Mouse (Mus musculus): ENCODE measurements around the gene Zp3. TPM values are rescaled to one million over a fixed set of nuclear protein-coding genes. Genes with fewer than 3 reads are reported as not detected.

Zp3 gene
- polyA plus RNA-seq, 1 experiment from 2014 or later, result not detected

DNA sequence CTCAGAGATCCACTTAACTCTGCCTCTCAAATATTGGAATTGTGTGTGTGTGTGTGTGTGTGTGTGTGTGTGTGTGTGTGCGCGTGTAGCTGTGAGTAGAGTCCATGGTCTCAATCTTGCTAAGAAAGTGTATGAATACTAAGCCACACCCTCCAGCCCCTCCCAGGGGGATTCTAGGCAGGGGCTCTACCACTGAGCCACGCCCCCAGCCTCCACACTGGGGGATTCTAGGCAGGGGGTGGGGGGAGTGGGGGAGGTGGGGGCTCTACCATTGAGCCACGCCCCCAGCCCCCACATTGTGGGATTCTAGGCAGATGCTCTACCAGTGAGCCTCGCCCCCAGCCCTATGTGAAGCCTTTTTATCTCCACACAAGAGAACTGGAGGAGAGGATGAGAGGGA is 33.3 kb upstream of the Zp3 start:
- Histone ChIP-seq H3K27me3 (replicated peaks) (peaks cover 5% of the 10 kb centered on the region; the same call in 1 of the 2 replicates), H3K4me3 (no peak overlapping the region), H3K9me3 (replicated peaks) (no peaks in the 10 kb centered on the region), H3K9ac (no peak overlapping the region), H3K4me1 (peaks cover 30% of the 10 kb centered on the region), H3K36me3 (no peaks in the 10 kb centered on the region), H3K4me2 (no peak overlapping the region), H3K27ac (no peak overlapping the region)
- 68% methylated on average over 5 of the region's 5 CpGs for WGBS (ENCODE audit: insufficient replicate concordance)
- no peak for ATAC-seq

DNA sequence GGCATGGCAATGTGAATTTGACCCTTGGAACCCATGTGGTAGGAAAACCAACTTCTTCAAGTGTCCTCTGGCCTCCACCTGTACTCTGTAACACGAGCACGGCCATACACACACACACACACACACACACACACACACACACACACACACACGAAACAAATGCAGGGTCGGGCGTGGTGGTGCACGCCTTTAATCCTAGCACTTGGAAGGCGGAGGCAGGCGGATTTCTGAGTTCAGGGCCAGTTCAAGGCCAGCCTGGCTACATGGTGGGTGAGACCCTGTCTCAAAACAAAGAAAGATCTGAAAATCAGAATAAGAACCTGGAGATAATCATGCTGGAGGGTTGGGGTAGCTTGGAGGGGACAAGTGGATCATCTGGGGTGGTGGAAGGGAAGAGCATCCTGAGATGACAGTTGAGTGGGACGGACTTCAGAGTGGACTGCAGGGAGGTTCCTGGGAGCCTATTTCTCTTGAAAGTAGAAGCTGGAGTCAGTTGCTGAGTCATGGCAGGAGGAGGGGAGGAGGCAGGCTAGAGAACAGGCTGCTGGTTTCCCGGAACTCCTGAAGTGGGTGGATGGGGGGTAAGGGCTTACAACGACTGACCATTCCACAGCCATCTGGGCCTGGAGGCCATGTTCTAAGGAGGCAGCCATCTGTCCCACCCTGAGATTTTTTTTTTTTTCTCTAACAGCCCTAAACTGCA is 29.0 kb upstream of the Zp3 start:
- Histone ChIP-seq H3K9ac (peak overlapping the region; percentile 55), H3K4me2 (peak overlapping the region; percentile 53), H3K4me1 (peaks cover 25% of the 10 kb centered on the region), H3K9me3 (replicated peaks) (no peaks in the 10 kb centered on the region), H3K4me3 (no peak overlapping the region; the same call in 1 of the 2 replicates), H3K27me3 (replicated peaks) (peaks cover 1% of the 10 kb centered on the region; the same call in 1 of the 2 replicates), H3K27ac (peak overlapping the region; percentile 83), H3K36me3 (no peaks in the 10 kb centered on the region)
- ATAC-seq, result peak; percentile 84
- 48% methylated on average over 11 of the region's 11 CpGs for WGBS (ENCODE audit: insufficient replicate concordance)

DNA sequence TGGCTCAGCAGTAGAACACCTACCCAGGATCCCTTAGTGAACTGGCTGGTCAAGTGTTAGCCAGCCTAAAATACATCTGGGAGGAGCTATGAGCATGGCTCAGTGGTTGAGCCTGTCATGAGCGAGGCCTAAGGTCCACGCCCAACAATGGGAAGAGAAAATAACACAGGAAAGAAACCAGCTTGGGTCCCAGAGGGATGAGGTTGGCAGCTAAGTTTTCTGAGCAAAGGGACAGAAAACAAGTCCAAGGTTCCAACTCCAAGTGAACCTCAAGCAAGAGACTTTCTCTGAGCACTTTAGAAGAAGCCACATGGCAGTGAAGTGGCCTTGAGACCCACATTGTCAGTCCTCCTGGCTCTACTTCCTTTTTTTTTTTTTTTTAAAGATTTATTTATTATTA is 28.2 kb upstream of the Zp3 start:
- no peaks in the 10 kb centered on the region for H3K36me3 ChIP-seq
- no peaks in the 10 kb centered on the region for H3K27me3 ChIP-seq (replicated peaks)
- 68% methylated on average over 2 of the region's 2 CpGs for WGBS (ENCODE audit: insufficient replicate concordance)
- H3K27ac ChIP-seq, result peak overlapping the region; percentile 83
- peak overlapping the region; percentile 55 for H3K9ac ChIP-seq
- peak; percentile 73 for ATAC-seq
- no peaks in the 10 kb centered on the region for H3K9me3 ChIP-seq (replicated peaks)
- no peak overlapping the region for H3K4me3 ChIP-seq
- H3K4me2 ChIP-seq, result peak overlapping the region; percentile 53
- peaks cover 23% of the 10 kb centered on the region for H3K4me1 ChIP-seq

DNA sequence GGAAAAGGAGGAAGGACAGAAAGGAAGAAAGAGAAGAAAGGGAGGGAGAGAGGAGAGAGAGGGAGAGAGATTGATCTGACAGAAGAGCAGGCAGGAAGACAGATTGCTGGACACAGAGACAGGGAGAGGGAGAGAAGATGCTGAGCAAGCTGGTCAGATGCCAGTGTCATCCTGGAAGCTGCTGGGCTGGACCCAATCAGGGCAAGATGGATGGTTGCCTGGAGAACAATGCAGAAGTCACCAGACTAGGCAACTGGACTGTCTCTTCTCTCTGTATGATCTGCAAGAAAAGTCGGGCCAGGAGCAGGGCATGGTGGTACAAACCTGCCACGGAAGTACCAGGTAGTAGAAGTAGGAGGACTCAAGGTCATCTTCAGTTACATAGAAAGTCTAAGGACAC is 27.1 kb upstream of the Zp3 start:
- no peak overlapping the region for H3K4me3 ChIP-seq

DNA sequence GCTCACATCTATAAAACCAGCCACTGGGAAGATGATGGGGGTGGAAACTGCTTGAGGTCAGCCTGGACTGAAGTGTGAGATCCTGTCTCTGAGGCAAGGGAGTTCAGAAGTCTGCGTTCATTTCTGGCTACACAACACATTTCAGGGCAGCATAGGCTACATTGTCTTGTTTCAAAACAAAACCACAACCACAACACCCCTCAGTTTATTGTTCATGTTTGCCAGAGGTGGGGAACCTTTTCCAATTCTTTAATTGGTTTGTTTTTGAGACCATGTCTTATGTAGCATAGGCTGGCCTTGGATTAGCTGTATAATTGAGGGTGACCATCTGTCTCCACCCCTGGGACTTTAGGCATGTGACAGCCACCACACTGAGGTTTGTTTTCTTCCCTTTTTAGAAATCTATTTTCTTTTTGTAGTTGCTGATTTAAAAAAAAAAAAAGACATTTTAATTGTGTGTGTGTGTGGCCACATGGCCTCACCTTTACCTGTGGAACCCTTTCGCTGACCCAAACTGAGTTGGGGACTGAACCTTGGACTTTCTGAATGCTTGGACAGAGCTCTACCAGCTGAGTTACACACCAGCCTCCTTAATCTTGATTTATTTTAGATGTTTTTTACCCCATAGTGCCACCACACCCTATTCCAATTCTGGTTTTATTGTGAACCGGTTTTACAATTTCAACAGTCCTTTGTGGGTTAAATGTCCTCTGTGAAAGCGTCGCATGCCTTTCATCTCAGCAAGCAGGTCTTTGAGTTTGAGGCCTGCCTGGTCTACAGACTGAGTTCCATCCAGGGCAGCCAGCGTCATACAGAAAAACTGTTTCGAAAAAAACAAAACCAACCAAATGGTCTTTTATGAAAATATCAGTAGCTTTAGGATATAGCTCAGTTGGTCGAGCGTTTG is 23.3 kb upstream of the Zp3 start:
- Histone ChIP-seq H3K4me2 (peak overlapping the region; percentile 68), H3K9ac (peak overlapping the region; percentile 61), H3K9me3 (replicated peaks) (no peaks in the 10 kb centered on the region), H3K4me1 (peaks cover 54% of the 10 kb centered on the region), H3K27me3 (replicated peaks) (no peaks in the 10 kb centered on the region), H3K4me3 (peak overlapping the region; percentile 24), H3K36me3 (no peaks in the 10 kb centered on the region), H3K27ac (peak overlapping the region; percentile 99)
- 72% methylated on average over 9 of the region's 9 CpGs for WGBS (ENCODE audit: insufficient replicate concordance)
- no peak for ATAC-seq

More for the DNA sequence above, 27.1 kb upstream of the Zp3 start:
- Histone ChIP-seq H3K27me3 (replicated peaks) (no peaks in the 10 kb centered on the region), H3K9ac (no peak overlapping the region), H3K4me1 (peaks cover 30% of the 10 kb centered on the region), H3K9me3 (replicated peaks) (no peaks in the 10 kb centered on the region), H3K4me2 (no peak overlapping the region), H3K27ac (peak overlapping the region; percentile 3; the same call in 1 of the 2 replicates), H3K36me3 (no peaks in the 10 kb centered on the region)
- ATAC-seq, result no peak
- 86% methylated on average over 2 of the region's 2 CpGs for WGBS (ENCODE audit: insufficient replicate concordance)

DNA sequence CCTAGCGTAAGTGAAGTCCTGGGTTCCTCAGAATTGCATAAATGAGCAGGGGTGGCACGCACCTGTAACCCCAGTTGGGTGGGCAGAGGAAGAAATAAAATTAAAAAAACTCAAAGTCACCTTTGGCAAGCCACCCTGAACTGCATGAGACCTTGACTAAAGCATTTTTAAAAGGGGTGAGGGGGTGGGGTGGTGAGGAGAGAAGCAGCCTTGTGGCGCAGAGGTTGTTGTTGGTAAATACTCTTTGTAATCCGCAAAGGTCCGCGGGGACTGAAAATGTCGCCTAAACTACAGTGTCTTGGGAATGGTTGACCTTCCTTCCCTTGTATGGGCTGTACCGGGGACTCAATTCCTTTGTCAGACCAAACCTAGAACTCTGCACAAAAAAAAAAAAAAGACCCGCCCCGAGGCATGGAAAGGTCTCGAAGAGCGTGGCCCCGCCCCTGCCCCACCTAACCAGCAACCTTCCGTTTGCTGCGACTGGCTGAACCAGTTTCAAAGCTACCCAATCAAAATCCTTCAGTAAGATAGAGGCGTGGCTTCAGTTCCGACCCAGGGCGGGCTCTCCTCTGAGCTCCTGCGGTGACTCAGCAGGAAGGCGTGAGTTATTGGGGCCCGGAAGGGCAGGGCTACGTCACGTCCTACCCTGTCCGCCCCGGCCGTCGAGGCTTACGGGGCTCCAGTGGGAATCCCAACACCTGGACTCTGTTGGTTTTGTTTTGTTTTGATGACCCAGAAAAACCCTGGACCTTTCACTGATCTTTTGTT is 22.5 kb upstream of the Zp3 start:
- Histone ChIP-seq H3K27me3 (replicated peaks) (no peaks in the 10 kb centered on the region), H3K9me3 (replicated peaks) (no peaks in the 10 kb centered on the region), H3K4me2 (peak overlapping the region; percentile 68), H3K4me3 (peak overlapping the region; percentile 43), H3K27ac (peak overlapping the region; percentile 99), H3K4me1 (peaks cover 57% of the 10 kb centered on the region), H3K9ac (peak overlapping the region; percentile 61), H3K36me3 (no peaks in the 10 kb centered on the region)
- WGBS (ENCODE audit: insufficient replicate concordance), result 8% methylated on average over 28 of the region's 28 CpGs
- peak; percentile 81 for ATAC-seq

DNA sequence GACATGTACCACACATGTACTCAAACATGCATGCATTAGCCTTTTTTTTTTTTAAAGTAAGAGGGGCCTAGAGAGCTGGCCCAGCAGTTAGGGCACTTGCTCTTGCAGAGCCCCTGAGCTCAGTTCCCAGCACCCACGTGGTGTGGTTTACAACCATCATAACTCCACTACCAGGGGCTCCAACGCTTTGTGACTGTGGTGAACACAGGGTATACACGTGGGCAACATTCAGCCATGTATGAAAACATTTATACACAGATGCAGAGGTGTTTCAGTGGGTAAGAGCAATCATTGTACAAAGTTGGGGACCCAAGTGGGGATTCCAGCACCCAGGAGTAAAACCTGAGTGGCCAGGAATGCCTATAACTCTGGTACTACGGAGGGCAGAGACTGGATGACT is 21.5 kb upstream of the Zp3 start:
- peak overlapping the region; percentile 99 for H3K27ac ChIP-seq
- WGBS (ENCODE audit: insufficient replicate concordance), result 88% methylated on average over 4 of the region's 4 CpGs
- H3K27me3 ChIP-seq (replicated peaks), result no peaks in the 10 kb centered on the region
- H3K4me1 ChIP-seq, result peaks cover 62% of the 10 kb centered on the region
- peak overlapping the region; percentile 43; the same call in 1 of the 2 replicates for H3K4me3 ChIP-seq
- no peaks in the 10 kb centered on the region for H3K9me3 ChIP-seq (replicated peaks)
- no peaks in the 10 kb centered on the region for H3K36me3 ChIP-seq
- ATAC-seq, result no peak
- peak overlapping the region; percentile 60; the same call in 1 of the 2 replicates for H3K9ac ChIP-seq
- peak overlapping the region; percentile 62 for H3K4me2 ChIP-seq

DNA sequence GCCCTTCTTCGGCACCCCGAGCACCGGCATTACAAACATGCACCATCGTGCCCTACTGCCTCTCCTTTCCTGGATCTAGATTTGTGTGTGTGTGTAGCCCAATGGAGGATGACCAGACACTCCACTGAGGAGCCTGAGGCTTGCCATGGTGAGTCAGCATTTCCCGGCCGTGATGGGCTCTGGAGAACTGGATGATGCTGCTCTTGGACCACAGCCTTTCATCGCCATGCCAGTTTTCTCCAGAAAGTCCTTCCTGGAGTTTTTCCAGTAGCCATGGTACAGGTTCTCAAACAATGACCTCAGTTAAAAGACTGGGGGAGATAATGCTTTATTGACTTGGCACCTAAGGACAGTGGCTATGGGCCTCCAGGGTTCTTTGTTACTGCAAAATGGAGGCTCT is 20.0 kb upstream of the Zp3 start:
- ATAC-seq, result no peak
- Histone ChIP-seq H3K4me2 (no peak overlapping the region), H3K9ac (no peak overlapping the region), H3K27me3 (replicated peaks) (peaks cover 4% of the 10 kb centered on the region; the same call in 1 of the 2 replicates), H3K36me3 (no peaks in the 10 kb centered on the region), H3K4me3 (no peak overlapping the region), H3K27ac (peak overlapping the region; percentile 99), H3K4me1 (peaks cover 67% of the 10 kb centered on the region), H3K9me3 (replicated peaks) (no peaks in the 10 kb centered on the region)
- WGBS (ENCODE audit: insufficient replicate concordance), result 81% methylated on average over 7 of the region's 7 CpGs

DNA sequence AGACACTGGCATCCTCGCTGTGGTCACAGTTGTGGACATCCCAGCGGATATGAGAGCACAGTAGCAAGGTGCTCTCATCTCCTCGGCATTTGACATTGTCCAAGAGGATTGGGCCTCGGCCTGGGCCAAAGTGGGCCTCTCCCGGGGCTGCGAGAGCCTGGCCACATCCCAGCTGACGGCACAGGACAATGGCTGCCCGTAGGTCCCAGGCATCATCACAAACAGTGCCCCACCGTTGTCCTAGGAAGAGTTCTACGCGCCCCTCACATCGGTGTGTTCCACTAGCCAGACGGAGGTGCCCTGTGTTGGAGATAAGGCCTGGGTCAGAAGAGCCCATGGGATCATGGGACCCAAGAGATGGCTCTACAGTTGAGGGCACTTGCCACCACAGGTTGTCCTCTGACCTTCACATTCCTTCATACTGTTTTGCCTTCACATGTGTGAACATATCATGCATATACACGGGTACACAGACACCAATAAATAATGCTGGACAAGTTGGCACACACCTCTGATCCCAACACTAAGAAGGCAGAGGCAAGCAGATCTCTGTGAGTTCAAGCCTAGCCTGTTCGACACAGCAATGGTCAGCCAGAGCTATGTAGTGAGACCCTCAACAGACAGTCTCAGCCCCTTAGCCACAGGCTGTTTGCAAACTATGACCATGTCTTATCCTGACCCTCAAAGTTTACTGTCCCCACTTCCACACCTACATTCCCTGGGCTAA is 18.8 kb upstream of the Zp3 start:
- whole genome bisulfite sequencing (ENCODE audit: insufficient replicate concordance), result 79% methylated on average over 15 of the region's 15 CpGs
- peak overlapping the region; percentile 99 for H3K27ac ChIP-seq
- no peaks in the 10 kb centered on the region for H3K36me3 ChIP-seq
- peak overlapping the region; percentile 77 for H3K9ac ChIP-seq
- H3K4me1 ChIP-seq, result peaks cover 74% of the 10 kb centered on the region
- H3K4me2 ChIP-seq, result peak overlapping the region; percentile 99
- peaks cover 14% of the 10 kb centered on the region for H3K27me3 ChIP-seq (replicated peaks)
- ATAC-seq, result no peak
- no peaks in the 10 kb centered on the region for H3K9me3 ChIP-seq (replicated peaks)
- H3K4me3 ChIP-seq, result peak overlapping the region; percentile 69

DNA sequence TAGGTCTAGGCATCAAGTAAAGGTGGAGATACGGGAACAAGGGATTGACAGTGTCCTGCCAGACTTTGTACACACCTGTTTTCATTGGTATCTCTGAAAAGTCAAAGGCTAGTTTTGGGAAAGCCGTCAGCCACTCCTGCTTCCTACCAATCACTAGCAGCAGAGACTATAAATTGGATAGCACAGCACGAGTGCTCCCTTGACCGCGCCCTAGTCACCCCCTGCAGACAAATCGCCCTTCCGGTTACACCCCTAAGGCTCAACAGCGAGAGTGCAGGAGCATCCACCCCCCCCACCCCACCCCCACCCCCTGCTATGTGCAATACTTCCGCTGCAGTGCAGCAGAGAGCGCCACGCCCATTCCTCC is 17.8 kb upstream of the Zp3 start:
- Histone ChIP-seq H3K4me1 (peaks cover 64% of the 10 kb centered on the region), H3K9ac (peak overlapping the region; percentile 77), H3K36me3 (no peaks in the 10 kb centered on the region), H3K4me3 (peak overlapping the region; percentile 69), H3K27ac (peak overlapping the region; percentile 99), H3K4me2 (peak overlapping the region; percentile 99), H3K27me3 (replicated peaks) (peaks cover 14% of the 10 kb centered on the region), H3K9me3 (replicated peaks) (no peaks in the 10 kb centered on the region)
- whole genome bisulfite sequencing (ENCODE audit: insufficient replicate concordance), result 2% methylated on average over 11 of the region's 11 CpGs
- ATAC-seq, result peak; percentile 78
